Mouse (Mus musculus) MEL (cell line): Measurements from ENCODE around the gene Got1. TPM values are rescaled to one million over a fixed set of nuclear protein-coding genes. Genes with fewer than 3 reads are reported as not detected.

ENCODE experiments used
- DNase-seq: peaks from one replicate; pipeline ENCODE4 v3.0.0; 2011; ENCODE audit warnings: low read depth, low spot score
- H3K27ac ChIP-seq: 2 replicates; pipeline ENCODE4 v1.5.1; 2012; ENCODE audit warnings: low read depth, mild to moderate bottlenecking, control low read depth, low read length, moderate library complexity; ENCODE audit not compliant: control insufficient read depth
- H3K27me3 ChIP-seq, 2 experiments: fragments of 150-350 bp in 1 of 2; sonication (generic) in 1 of 2; 2 replicates each; pipeline ENCODE4 v1.6.1; 2012; ENCODE audit warnings: low read length in 2 of 2, mild to moderate bottlenecking in 2 of 2, improper control_type of control experiment in 1 of 2, moderate library complexity in 1 of 2; ENCODE audit not compliant: insufficient read depth in 2 of 2, control insufficient read depth in 1 of 2
- H3K36me3 ChIP-seq, 2 experiments: 2 replicates each; pipeline ENCODE4 v1.6.1; 2012 to 2014; ENCODE audit warnings: low read length in 2 of 2, improper control_type of control experiment in 1 of 2, inconsistent platforms in 1 of 2, mild to moderate bottlenecking in 1 of 2; ENCODE audit not compliant: insufficient read depth in 2 of 2, control insufficient read depth in 1 of 2
- H3K4me1 ChIP-seq, 2 experiments: fragments of 150-350 bp in 1 of 2; sonication (generic) in 1 of 2; 2 replicates each; pipeline ENCODE4 v1.6.1; 2012; ENCODE audit warnings: low read length in 2 of 2, improper control_type of control experiment in 1 of 2, mild to moderate bottlenecking in 1 of 2; ENCODE audit not compliant: insufficient read depth in 2 of 2, control insufficient read depth in 1 of 2
- H3K4me3 ChIP-seq, 2 experiments: fragments of 150-350 bp in 1 of 2; sonication (generic) in 1 of 2; 2 replicates each; pipeline ENCODE4 v1.5.1; 2012; ENCODE audit warnings: low read depth in 2 of 2, low read length in 2 of 2, mild to moderate bottlenecking in 2 of 2, moderate library complexity in 2 of 2, control low read depth in 1 of 2, improper control_type of control experiment in 1 of 2; ENCODE audit not compliant: control insufficient read depth in 1 of 2, insufficient read depth in 1 of 2
- H3K79me2 ChIP-seq: 2 replicates; pipeline ENCODE4 v1.6.1; 2012; ENCODE audit warnings: mild to moderate bottlenecking, low read length, moderate library complexity; ENCODE audit not compliant: control insufficient read depth, poor library complexity, insufficient read depth
- H3K9ac ChIP-seq: 2 replicates; pipeline ENCODE4 v1.6.1; 2012; ENCODE audit warnings: low read depth, mild to moderate bottlenecking, control low read depth, low read length, moderate library complexity; ENCODE audit not compliant: control insufficient read depth, poor library complexity, severe bottlenecking
- H3K9me3 ChIP-seq: fragments of 150-350 bp; sonication (generic); replicated peaks from 2 replicates; pipeline ENCODE4 v1.6.1; 2012; ENCODE audit warnings: mild to moderate bottlenecking, low read length, improper control_type of control experiment, moderate library complexity; ENCODE audit not compliant: insufficient read depth
- CHD1 ChIP-seq: IDR thresholded peaks from 2 replicates; pipeline ENCODE4 v1.6.1; 2012; ENCODE audit warnings: low read depth, mild to moderate bottlenecking, inconsistent platforms, low read length, improper control_type of control experiment
- E2F4 ChIP-seq: IDR thresholded peaks from 2 replicates; pipeline ENCODE4 v1.6.1; 2011; ENCODE audit warnings: low read depth, low read length, improper control_type of control experiment, borderline replicate concordance
- ELF1 ChIP-seq: IDR thresholded peaks from 2 replicates; pipeline ENCODE4 v1.6.1; 2014; ENCODE audit warnings: low read depth, mild to moderate bottlenecking, inconsistent platforms, low read length, improper control_type of control experiment, moderate library complexity
- ETS1 ChIP-seq: IDR thresholded peaks from 2 replicates; pipeline ENCODE4 v1.6.1; 2012; ENCODE audit warnings: low read depth, mild to moderate bottlenecking, inconsistent platforms, low read length, improper control_type of control experiment, moderate library complexity
- GABPA ChIP-seq: IDR thresholded peaks from 2 replicates; pipeline ENCODE4 v1.6.1; 2012; ENCODE audit warnings: low read depth, mild to moderate bottlenecking, inconsistent platforms, low read length, improper control_type of control experiment, moderate library complexity
- HCFC1 ChIP-seq: IDR thresholded peaks from 2 replicates; pipeline ENCODE4 v1.6.1; 2012; ENCODE audit warnings: low read depth, mild to moderate bottlenecking, inconsistent platforms, low read length, improper control_type of control experiment, moderate library complexity
- KAT2A ChIP-seq: conservative IDR thresholded peaks from 2 replicates; pipeline ENCODE4 v1.6.1; 2012; ENCODE audit warnings: low read depth, low read length, improper control_type of control experiment, inconsistent platforms
- MAFK ChIP-seq: IDR thresholded peaks from 2 replicates; pipeline ENCODE4 v1.6.1; 2011; ENCODE audit warnings: low read depth, mild to moderate bottlenecking, low read length, improper control_type of control experiment, borderline replicate concordance
- MAZ ChIP-seq: IDR thresholded peaks from 2 replicates; pipeline ENCODE4 v1.6.1; 2012; ENCODE audit warnings: low read depth, mild to moderate bottlenecking, inconsistent platforms, low read length, improper control_type of control experiment
- MEF2A ChIP-seq: IDR thresholded peaks from 2 replicates; pipeline ENCODE4 v1.6.1; 2014; ENCODE audit warnings: low read depth, mild to moderate bottlenecking, inconsistent platforms, low read length, improper control_type of control experiment; ENCODE audit not compliant: poor library complexity, insufficient replicate concordance, severe bottlenecking; ENCODE audit errors: extremely low read depth
- MXI1 ChIP-seq: IDR thresholded peaks from 2 replicates; pipeline ENCODE4 v1.6.1; 2011; ENCODE audit warnings: mild to moderate bottlenecking, low read depth, low read length, improper control_type of control experiment
- MYB ChIP-seq: IDR thresholded peaks from 2 replicates; pipeline ENCODE4 v1.6.1; 2011; ENCODE audit warnings: mild to moderate bottlenecking, low read depth, low read length, improper control_type of control experiment
- MYC ChIP-seq: IDR thresholded peaks from 2 replicates; pipeline ENCODE4 v1.6.1; 2011; ENCODE audit warnings: low read depth, mild to moderate bottlenecking, low read length, improper control_type of control experiment, moderate library complexity
- NELFE ChIP-seq: IDR thresholded peaks from 2 replicates; pipeline ENCODE4 v1.6.1; 2011; ENCODE audit warnings: low read depth, low read length, improper control_type of control experiment
- POLR2AphosphoS2 ChIP-seq: IDR thresholded peaks from 2 replicates; pipeline ENCODE4 v1.6.1; 2011; ENCODE audit warnings: low read length, improper control_type of control experiment
- POLR2AphosphoS5 ChIP-seq: IDR thresholded peaks from 2 replicates; pipeline ENCODE4 v1.6.1; 2012; ENCODE audit warnings: low read depth, borderline replicate concordance, mild to moderate bottlenecking, inconsistent platforms, low read length, moderate library complexity, mixed read lengths
- SIN3A ChIP-seq: IDR thresholded peaks from 2 replicates; pipeline ENCODE4 v1.6.1; 2012; ENCODE audit warnings: low read length, improper control_type of control experiment, inconsistent platforms
- SMC3 ChIP-seq: IDR thresholded peaks from 2 replicates; pipeline ENCODE4 v1.6.1; 2011; ENCODE audit warnings: low read depth, low read length, improper control_type of control experiment
- TAL1 ChIP-seq: IDR thresholded peaks from 2 replicates; pipeline ENCODE4 v1.6.1; 2012; ENCODE audit warnings: mild to moderate bottlenecking, inconsistent platforms, low read length, moderate library complexity, mixed read lengths
- TBP ChIP-seq: IDR thresholded peaks from 2 replicates; pipeline ENCODE4 v1.8.0; 2011; ENCODE audit warnings: low read depth, low read length, improper control_type of control experiment
- TCF12 ChIP-seq: IDR thresholded peaks from 2 replicates; pipeline ENCODE4 v1.6.1; 2014; ENCODE audit warnings: low read depth, mild to moderate bottlenecking, inconsistent platforms, low read length, improper control_type of control experiment, moderate library complexity
- UBTF ChIP-seq: IDR thresholded peaks from 2 replicates; pipeline ENCODE4 v1.6.1; 2012; ENCODE audit warnings: low read depth, mild to moderate bottlenecking, inconsistent platforms, low read length, improper control_type of control experiment, moderate library complexity, borderline replicate concordance; ENCODE audit not compliant: insufficient read depth
- USF2 ChIP-seq, 2 experiments: IDR thresholded peaks; 2 replicates each; pipeline ENCODE4 v1.6.1; 2011 to 2012; ENCODE audit warnings: improper control_type of control experiment in 2 of 2, low read length in 2 of 2, borderline replicate concordance in 1 of 2, inconsistent platforms in 1 of 2, low read depth in 1 of 2, mild to moderate bottlenecking in 1 of 2; ENCODE audit not compliant: insufficient read depth in 1 of 2
- ZKSCAN1 ChIP-seq: IDR thresholded peaks from 2 replicates; pipeline ENCODE4 v1.6.1; 2012; ENCODE audit warnings: low read depth, mild to moderate bottlenecking, inconsistent platforms, low read length, improper control_type of control experiment, moderate library complexity
- ZMIZ1 ChIP-seq: IDR thresholded peaks from 2 replicates; pipeline ENCODE4 v1.6.1; 2012; ENCODE audit warnings: low read depth, mild to moderate bottlenecking, inconsistent platforms, low read length, improper control_type of control experiment, moderate library complexity
- polyA plus RNA-seq, 2 experiments: library from polyadenylated mRNA; stranded (reverse) in 1 of 2; unstranded in 1 of 2; fragments of >175 nt in 1 of 2; fragments of >200 nt in 1 of 2; gene quantifications; 2 replicates each; pipeline versions ENCODE4 v1.2.1 to v1.2.4; 2012; ENCODE audit warnings: low replicate concordance in 2 of 2, low read depth in 1 of 2; ENCODE audit not compliant: insufficient read length in 2 of 2, insufficient read depth in 1 of 2, missing spikeins in 1 of 2
- total RNA-seq: library from RNA; depleted of rRNA; stranded (reverse); fragments of 300-350 nt; gene quantifications from 2 replicates; pipeline ENCODE4 v1.2.3, GENCODE M21; 2012

Got1 gene
- total and polyA plus RNA-seq, 3 experiments: 60.4 to 213 (median 106) TPM

DNA sequence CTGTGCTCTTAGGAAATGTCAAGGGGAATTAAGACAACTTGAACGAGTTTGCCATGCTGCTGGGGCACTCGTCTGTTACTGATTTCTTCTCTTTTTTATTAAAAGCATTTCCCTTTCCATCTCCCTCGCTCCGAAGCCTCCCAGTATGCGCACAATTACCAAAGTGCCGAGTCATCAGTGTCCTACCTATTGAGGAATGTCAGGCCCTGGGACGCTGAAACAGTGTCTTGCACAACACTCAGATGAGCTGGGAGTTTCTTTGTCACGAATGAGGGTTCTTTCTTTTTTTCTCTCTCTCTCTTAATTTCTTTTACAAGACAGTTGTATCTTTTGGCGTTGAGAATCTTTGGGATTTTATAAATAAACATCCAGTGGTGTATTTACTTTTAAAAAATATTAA is 43.9 kb downstream of the Got1 start:
- no peak for DNase-seq
- Histone ChIP-seq H3K36me3 (peaks cover 0 to 2% of the 10 kb centered on the region in 2 experiments; a peak in 1 of 4 replicates), H3K27me3 (peaks cover 14 to 24% of the 10 kb centered on the region in 2 experiments), H3K9me3 (no peaks in the 10 kb centered on the region), H3K27ac (no peak overlapping the region), H3K4me1 (no peaks in the 10 kb centered on the region)
- TF ChIP-seq NELFE (no peak), USF2 (IDR thresholded peaks at IDR 0.05; ENCODE audit: borderline replicate concordance in 1 of 2, insufficient read depth in 1 of 2, low read depth in 1 of 2, low read length in 2 of 2) (no peak), KAT2A (no peak), ZKSCAN1 (no peak), E2F4 (no peak), ETS1 (no peak), MXI1 (no peak), CHD1 (no peak), SMC3 (no peak), GABPA (no peak), MYB (no peak), TAL1 (no peak), MAZ (no peak), POLR2AphosphoS5 (no peak), MEF2A (no peak), UBTF (no peak), HCFC1 (no peak)
- TF ChIP-seq, all 39 proteins: peak for 0
- Histone ChIP-seq H3K79me2 (no peaks in the 10 kb centered on the region), H3K9ac (no peak overlapping the region), H3K4me3 (no peak overlapping the region)

DNA sequence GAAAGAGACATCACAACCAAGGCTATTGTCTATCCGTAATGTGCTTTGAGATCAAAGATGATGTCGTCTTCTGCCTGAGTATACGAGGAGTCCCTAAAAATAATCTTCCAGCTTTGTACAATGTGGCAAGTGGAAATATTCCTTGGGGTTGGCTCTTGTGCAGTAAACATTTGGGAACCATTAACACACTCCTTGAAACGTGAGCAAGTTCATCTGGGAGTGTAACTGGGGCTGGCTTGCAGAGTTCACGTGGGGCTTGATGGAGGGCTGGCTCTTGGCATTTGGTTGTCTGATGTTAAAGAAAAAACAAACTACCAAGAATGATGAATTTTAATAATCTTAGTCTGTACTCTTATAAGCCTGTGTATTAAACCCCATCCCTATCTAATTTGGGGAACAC is 45.0 kb downstream of the Got1 start:
- H3K9ac ChIP-seq: no peak overlapping the region
- H3K9me3 ChIP-seq: no peaks in the 10 kb centered on the region
- H3K27me3 ChIP-seq: peaks cover 14 to 19% of the 10 kb centered on the region in 2 experiments
- H3K36me3 ChIP-seq: peaks cover 0 to 2% of the 10 kb centered on the region in 2 experiments; a peak in 1 of 4 replicates
- TF ChIP-seq ELF1: no peak
- no peak for TF ChIP-seq MYB
- TF ChIP-seq MYC: no peak
- TF ChIP-seq MAZ: no peak
- TF ChIP-seq SIN3A: no peak
- no peak for TF ChIP-seq E2F4
- TF ChIP-seq ZMIZ1: no peak
- TF ChIP-seq POLR2AphosphoS2: no peak
- TF ChIP-seq MEF2A: no peak
- no peak for TF ChIP-seq TCF12
- TF ChIP-seq ETS1: no peak
- TF ChIP-seq HCFC1: no peak
- no peak for TF ChIP-seq TBP
- TF ChIP-seq ZKSCAN1: no peak
- no peak for TF ChIP-seq SMC3
- TF ChIP-seq CHD1: no peak
- TF ChIP-seq POLR2AphosphoS5: no peak
- no peak for TF ChIP-seq MAFK
- no peak overlapping the region for H3K27ac ChIP-seq
- no peaks in the 10 kb centered on the region for H3K79me2 ChIP-seq
- H3K4me3 ChIP-seq: no peak overlapping the region
- no peak for DNase-seq
- no peaks in the 10 kb centered on the region for H3K4me1 ChIP-seq
